Mouse (Mus musculus): ENCODE measurements around the gene Sun3. TPM values are rescaled to one million over a fixed set of nuclear protein-coding genes. Genes with fewer than 3 reads are reported as not detected.

Sun3 gene
- total RNA-seq (2012; rRNA removed) = not detected in 2 replicates
- polyA plus RNA-seq (2012; ENCODE audit: insufficient read depth in 1 of 2, insufficient read length in 2 of 2, low read depth in 1 of 2, low replicate concordance in 2 of 2, missing spikeins in 1 of 2) = not detected

GRCm38 (mm10) chr11:9048703-9049060 lies at the start of gene Sun3:
Sun3 (minus strand) TSS chr11:9048991.
- H3K4me3 ChIP-seq (ENCODE audit: control insufficient read depth in 1 of 2, insufficient read depth in 1 of 2, low read depth in 2 of 2, low read length in 2 of 2) = no peak within 1 kb of the TSS
- H3K4me1 ChIP-seq (ENCODE audit: control insufficient read depth in 1 of 2, insufficient read depth in 2 of 2, low read length in 2 of 2) = no peaks in the 10 kb centered on the region
- no peaks in the 10 kb centered on the region; a peak in 2 of 4 replicates for H3K27me3 ChIP-seq (ENCODE audit: control insufficient read depth in 1 of 2, insufficient read depth in 2 of 2, low read length in 2 of 2)

GRCm38 (mm10) chr11:9076444-9076843 lies 27.7 kb upstream of the Sun3 start:
- Histone ChIP-seq H3K4me3 (ENCODE audit: control insufficient read depth in 1 of 2, insufficient read depth in 1 of 2, low read depth in 2 of 2, low read length in 2 of 2) (no peak overlapping the region), H3K27me3 (ENCODE audit: control insufficient read depth in 1 of 2, insufficient read depth in 2 of 2, low read length in 2 of 2) (no peaks in the 10 kb centered on the region; a peak in 1 of 4 replicates), H3K9ac (ENCODE audit: control insufficient read depth, low read depth, low read length, poor library complexity, severe bottlenecking) (no peak overlapping the region), H3K36me3 (ENCODE audit: control insufficient read depth in 1 of 2, insufficient read depth in 2 of 2, low read length in 2 of 2) (no peaks in the 10 kb centered on the region), H3K79me2 (ENCODE audit: control insufficient read depth, insufficient read depth, low read length, poor library complexity) (no peaks in the 10 kb centered on the region), H3K27ac (ENCODE audit: control insufficient read depth, low read depth, low read length) (no peak overlapping the region), H3K9me3 (replicated peaks; ENCODE audit: insufficient read depth, low read length) (no peaks in the 10 kb centered on the region), H3K4me1 (ENCODE audit: control insufficient read depth in 1 of 2, insufficient read depth in 2 of 2, low read length in 2 of 2) (no peaks in the 10 kb centered on the region)
- DNase-seq (ENCODE audit: low read depth, low spot score) = no peak
- no peak for TF ChIP-seq BHLHE40 (IDR thresholded peaks at IDR 0.05; ENCODE audit: borderline replicate concordance, low read depth, low read length)
- no peak for TF ChIP-seq ZNF384 (IDR thresholded peaks at IDR 0.05; ENCODE audit: low read depth, low read length)
- no peak for TF ChIP-seq NRF1 (IDR thresholded peaks at IDR 0.05; ENCODE audit: insufficient read depth, low read depth, low read length, poor library complexity, severe bottlenecking)
- TF ChIP-seq POLR2A (IDR thresholded peaks at IDR 0.05; ENCODE audit: control insufficient read depth in 1 of 2, insufficient read depth in 1 of 2, low read depth in 1 of 2, low read length in 2 of 2, poor library complexity in 1 of 2) = no peak
- no peak for TF ChIP-seq GATA1 (IDR thresholded peaks at IDR 0.05; ENCODE audit: low read depth, low read length)
- no peak for TF ChIP-seq MYB (IDR thresholded peaks at IDR 0.05; ENCODE audit: low read depth, low read length)
- no peak for TF ChIP-seq SIN3A (IDR thresholded peaks at IDR 0.05; ENCODE audit: low read length)
- TF ChIP-seq MAX (IDR thresholded peaks at IDR 0.05; ENCODE audit: low read length) = no peak
- no peak for TF ChIP-seq MAFK (IDR thresholded peaks at IDR 0.05; ENCODE audit: borderline replicate concordance, low read depth, low read length)
- TF ChIP-seq CTCF (IDR thresholded peaks at IDR 0.05 in 2 of 3, conservative IDR thresholded peaks at IDR 0.05 in 1 of 3; ENCODE audit: control insufficient read depth in 1 of 3, insufficient read depth in 1 of 3, low read depth in 2 of 3, low read length in 3 of 3, poor library complexity in 1 of 3, severe bottlenecking in 1 of 3) = no peak
- no peak for TF ChIP-seq MEF2A (IDR thresholded peaks at IDR 0.05; ENCODE audit: extremely low read depth, insufficient replicate concordance, low read depth, low read length, poor library complexity, severe bottlenecking)
- TF ChIP-seq HCFC1 (IDR thresholded peaks at IDR 0.05; ENCODE audit: low read depth, low read length) = no peak
- TF ChIP-seq CHD1 (IDR thresholded peaks at IDR 0.05; ENCODE audit: low read depth, low read length) = no peak
- TF ChIP-seq E2F4 (IDR thresholded peaks at IDR 0.05; ENCODE audit: borderline replicate concordance, low read depth, low read length) = no peak
- no peak for TF ChIP-seq ELF1 (IDR thresholded peaks at IDR 0.05; ENCODE audit: low read depth, low read length)
- no peak for TF ChIP-seq EP300 (IDR thresholded peaks at IDR 0.05; ENCODE audit: low read depth in 1 of 2, low read length in 2 of 2)
- no peak for TF ChIP-seq ETS1 (IDR thresholded peaks at IDR 0.05; ENCODE audit: low read depth, low read length)
- TF ChIP-seq MXI1 (IDR thresholded peaks at IDR 0.05; ENCODE audit: low read depth, low read length) = no peak
- no peak for TF ChIP-seq RAD21 (IDR thresholded peaks at IDR 0.05; ENCODE audit: low read depth, low read length)
- no peak for TF ChIP-seq MAZ (IDR thresholded peaks at IDR 0.05; ENCODE audit: low read depth, low read length)

More at GRCm38 (mm10) chr11:9048703-9049060, at the start of gene Sun3:
- H3K9me3 ChIP-seq (replicated peaks; ENCODE audit: insufficient read depth, low read length) = no peaks in the 10 kb centered on the region
- H3K79me2 ChIP-seq (ENCODE audit: control insufficient read depth, insufficient read depth, low read length, poor library complexity) = no peaks in the 10 kb centered on the region
- DNase-seq (ENCODE audit: low read depth, low spot score) = no peak
- no peak within 1 kb of the TSS for H3K27ac ChIP-seq (ENCODE audit: control insufficient read depth, low read depth, low read length)
- H3K9ac ChIP-seq (ENCODE audit: control insufficient read depth, low read depth, low read length, poor library complexity, severe bottlenecking) = no peak within 1 kb of the TSS
- H3K36me3 ChIP-seq (ENCODE audit: control insufficient read depth in 1 of 2, insufficient read depth in 2 of 2, low read length in 2 of 2) = no peaks in the 10 kb centered on the region
- TF ChIP-seq CHD2 (IDR thresholded peaks at IDR 0.05; ENCODE audit: low read length) = no peak
- TF ChIP-seq GATA1 (IDR thresholded peaks at IDR 0.05; ENCODE audit: low read depth, low read length) = no peak
- TF ChIP-seq ZC3H11A (IDR thresholded peaks at IDR 0.05; ENCODE audit: low read depth, low read length) = no peak
- no peak for TF ChIP-seq SMC3 (IDR thresholded peaks at IDR 0.05; ENCODE audit: low read depth, low read length)
- TF ChIP-seq POLR2AphosphoS2 (IDR thresholded peaks at IDR 0.05; ENCODE audit: low read length) = no peak
- no peak for TF ChIP-seq ZNF384 (IDR thresholded peaks at IDR 0.05; ENCODE audit: low read depth, low read length)
- TF ChIP-seq TCF12 (IDR thresholded peaks at IDR 0.05; ENCODE audit: low read depth, low read length) = no peak
- no peak for TF ChIP-seq KAT2A (conservative IDR thresholded peaks at IDR 0.05; ENCODE audit: low read depth, low read length)
- TF ChIP-seq USF2 (IDR thresholded peaks at IDR 0.05; ENCODE audit: borderline replicate concordance in 1 of 2, insufficient read depth in 1 of 2, low read depth in 1 of 2, low read length in 2 of 2) = no peak
- TF ChIP-seq TBP (IDR thresholded peaks at IDR 0.05; ENCODE audit: low read depth, low read length) = no peak
- no peak for TF ChIP-seq POLR2A (IDR thresholded peaks at IDR 0.05; ENCODE audit: control insufficient read depth in 1 of 2, insufficient read depth in 1 of 2, low read depth in 1 of 2, low read length in 2 of 2, poor library complexity in 1 of 2)
- TF ChIP-seq GABPA (IDR thresholded peaks at IDR 0.05; ENCODE audit: low read depth, low read length) = no peak
- TF ChIP-seq ZKSCAN1 (IDR thresholded peaks at IDR 0.05; ENCODE audit: low read depth, low read length) = no peak

Measured in MEL (cell line).